Mouse (Mus musculus) liver, embryonic 11.5 days (tissue): Measurements from ENCODE around the gene Agap2. TPM values are rescaled to one million over a fixed set of nuclear protein-coding genes. Genes with fewer than 3 reads are reported as not detected.
A peak's percentile ranks its signal among the peaks of the same experiment; 100 is the strongest.
"Not testable (repeated sequence)": the region's sequence is repeated elsewhere in the genome, so short reads cannot be mapped to it uniquely, and the experiment has no call there.

ENCODE experiments used
- ATAC-seq: fragments of 200-750 bp; cut with Nextera tagmentation; replicated peaks from 2 replicates; pipeline ENCODE4 v1.8.0; 2017; ENCODE audit warnings: moderate number of reproducible peaks, mild to moderate bottlenecking, moderate TSS enrichment, moderate library complexity; ENCODE audit not compliant: low FRiP score
- DNase-seq: peaks from one replicate; pipeline ENCODE4 v3.0.0-alpha.2; 2017; ENCODE audit warnings: low spot score
- H3K27ac ChIP-seq: fragments of 300-500 bp; sonication (generic); 2 replicates; pipeline ENCODE4 v1.5.1; 2014; ENCODE audit warnings: mild to moderate bottlenecking, low read depth, low read length, control low read depth
- H3K27me3 ChIP-seq: fragments of 300-500 bp; sonication (generic); replicated peaks from 2 replicates; pipeline ENCODE4 v1.6.1; 2014; ENCODE audit warnings: low read length, mixed read lengths; ENCODE audit not compliant: control insufficient read depth, insufficient read depth
- H3K36me3 ChIP-seq: fragments of 300-500 bp; sonication (generic); 2 replicates; pipeline ENCODE4 v1.6.1; 2014; ENCODE audit warnings: mild to moderate bottlenecking, low read length, moderate library complexity, mixed read lengths; ENCODE audit not compliant: control insufficient read depth, insufficient read depth
- H3K4me1 ChIP-seq: fragments of 300-500 bp; sonication (generic); replicated peaks from 2 replicates; pipeline ENCODE4 v1.6.1; 2014; ENCODE audit warnings: low read length, mixed read lengths; ENCODE audit not compliant: control insufficient read depth, insufficient read depth
- H3K4me2 ChIP-seq: fragments of 300-500 bp; sonication (generic); 2 replicates; pipeline ENCODE4 v1.6.1; 2014; ENCODE audit warnings: mild to moderate bottlenecking, control low read depth, moderate library complexity
- H3K4me3 ChIP-seq: fragments of 300-500 bp; sonication (generic); 2 replicates; pipeline ENCODE4 v1.5.1; 2014; ENCODE audit warnings: low read depth, low read length, control low read depth
- H3K9ac ChIP-seq: fragments of 300-500 bp; sonication (generic); 2 replicates; pipeline ENCODE4 v1.6.1; 2014; ENCODE audit warnings: low read depth, low read length, control low read depth
- H3K9me3 ChIP-seq: fragments of 300-500 bp; sonication (generic); 2 replicates; pipeline ENCODE4 v1.6.1; 2016; ENCODE audit warnings: low read length, inconsistent platforms, mixed read lengths; ENCODE audit not compliant: control insufficient read depth
- WGBS: fragments of 180-500 bp; shearing (Covaris S2); extraction: QIAGEN DNeasy Blood & Tissue Kit; methylation state at CpG from one replicate; pipeline ENCODE4 v1.1.7; 2014; 5-methylcytosine and 5-hydroxymethylcytosine counted together
- polyA plus RNA-seq: library from polyadenylated mRNA; unstranded; fragments of >200 nt; fragmentation: Nextera tagmentation; extraction: Ambion mirVana; gene quantifications from 2 replicates; pipeline ENCODE4 v1.2.1, GENCODE M21; 2014

The Agap2 gene
- polyA plus RNA-seq, 1 experiment from 2014 or later = 2.2 TPM

GRCm38 (mm10) chr10:127125210-127126001 lies 50.3 kb downstream of the Agap2 start:
- peak overlapping the region; percentile 81; the same call in 1 of the 2 replicates for H3K27ac ChIP-seq
- H3K4me2 ChIP-seq = no peak overlapping the region
- H3K27me3 ChIP-seq = no peaks in the 10 kb centered on the region
- WGBS = 62% methylated on average over 9 of the region's 9 CpGs
- peaks cover 44% of the 10 kb centered on the region for H3K4me1 ChIP-seq
- no peak overlapping the region for H3K4me3 ChIP-seq
- no peak for DNase-seq
- no peak for ATAC-seq
- H3K9me3 ChIP-seq = no peaks in the 10 kb centered on the region
- no peak overlapping the region for H3K9ac ChIP-seq
- no peaks in the 10 kb centered on the region for H3K36me3 ChIP-seq

DNA sequence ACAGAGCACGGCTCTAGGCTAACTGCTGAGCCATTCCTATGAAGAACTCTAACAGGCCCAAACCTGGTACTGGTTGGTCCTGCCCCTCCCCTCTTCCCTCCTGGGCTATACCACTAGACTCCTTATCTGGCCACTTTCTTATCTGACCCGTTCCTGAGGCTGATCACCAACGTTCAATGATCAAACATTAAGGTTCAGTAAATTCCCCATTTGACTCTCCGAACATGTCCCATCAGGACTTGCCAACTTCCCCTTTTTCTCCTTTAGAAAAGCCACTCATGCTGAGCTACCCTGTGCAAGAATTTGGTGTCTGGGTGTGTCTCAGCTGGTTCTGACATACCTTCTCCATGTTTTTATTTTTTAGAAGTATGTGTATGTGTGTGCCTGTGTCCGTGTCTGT lies 51.5 kb downstream of the Agap2 start:
- Histone ChIP-seq H3K4me1 (peaks cover 42% of the 10 kb centered on the region), H3K27ac (peak overlapping the region; percentile 81), H3K36me3 (no peaks in the 10 kb centered on the region), H3K4me3 (no peak overlapping the region), H3K9me3 (no peaks in the 10 kb centered on the region), H3K4me2 (peak overlapping the region; percentile 21), H3K27me3 (no peaks in the 10 kb centered on the region), H3K9ac (no peak overlapping the region)
- WGBS = 50% methylated on average over 5 of the region's 5 CpGs
- DNase-seq = no peak
- ATAC-seq = peak; percentile 35

- Histone ChIP-seq H3K36me3 (no peaks in the 10 kb centered on the region), H3K9ac (no peak overlapping the region), H3K4me2 (no peak overlapping the region), H3K27me3 (no peaks in the 10 kb centered on the region), H3K4me1 (peaks cover 33% of the 10 kb centered on the region), H3K9me3 (no peaks in the 10 kb centered on the region), H3K27ac (peak overlapping the region; percentile 34; the same call in 1 of the 2 replicates), H3K4me3 (no peak overlapping the region)
- no peak for ATAC-seq
- no peak for DNase-seq
- 68% methylated on average over 7 of the region's 7 CpGs for WGBS
Observed at GRCm38 (mm10) chr10:127127711-127128279, 52.7 kb downstream of the Agap2 start.

- H3K27ac ChIP-seq = no peak overlapping the region
- H3K27me3 ChIP-seq = no peaks in the 10 kb centered on the region
- H3K4me3 ChIP-seq = no peak overlapping the region
- WGBS = 67% methylated on average over 4 of the region's 4 CpGs
- ATAC-seq (no peak), DNase-seq (no peak)
- H3K9me3 ChIP-seq = no peaks in the 10 kb centered on the region
- no peak overlapping the region for H3K9ac ChIP-seq
- no peaks in the 10 kb centered on the region for H3K36me3 ChIP-seq
- H3K4me1 ChIP-seq = peaks cover 24% of the 10 kb centered on the region
- no peak overlapping the region for H3K4me2 ChIP-seq
Observed at GRCm38 (mm10) chr10:127129431-127129830, 54.3 kb downstream of the Agap2 start.

DNA sequence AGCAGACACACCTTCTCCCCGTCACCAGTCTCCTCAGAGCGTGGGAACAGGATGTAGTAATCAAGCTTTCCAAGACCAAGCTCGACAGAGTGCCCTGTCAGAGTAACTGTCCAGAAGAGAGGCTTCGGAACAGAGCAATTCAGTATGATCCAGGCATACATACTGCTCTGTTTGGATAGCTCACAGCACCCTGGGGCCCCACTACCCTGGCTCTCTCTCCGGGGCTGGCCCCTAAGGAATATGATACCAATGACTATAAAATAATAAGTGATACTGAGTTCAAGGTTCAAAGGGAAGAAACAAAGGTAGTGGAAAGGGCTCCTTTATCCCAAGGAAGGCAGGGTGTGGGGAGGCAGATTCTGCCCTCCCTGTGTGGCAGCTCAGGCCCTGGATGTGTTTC lies 57.4 kb downstream of the Agap2 start:
- Histone ChIP-seq H3K9me3 (no peaks in the 10 kb centered on the region), H3K27ac (no peak overlapping the region), H3K9ac (no peak overlapping the region), H3K36me3 (no peaks in the 10 kb centered on the region), H3K4me3 (no peak overlapping the region), H3K27me3 (no peaks in the 10 kb centered on the region), H3K4me2 (no peak overlapping the region), H3K4me1 (peaks cover 22% of the 10 kb centered on the region)
- no peak for ATAC-seq
- no peak for DNase-seq
- WGBS = 66% methylated on average over 5 of the region's 5 CpGs

- 90% methylated on average over 3 of the region's 3 CpGs for WGBS
Observed at GRCm38 (mm10) chr10:127134394-127135035, 59.4 kb downstream of the Agap2 start.

DNA sequence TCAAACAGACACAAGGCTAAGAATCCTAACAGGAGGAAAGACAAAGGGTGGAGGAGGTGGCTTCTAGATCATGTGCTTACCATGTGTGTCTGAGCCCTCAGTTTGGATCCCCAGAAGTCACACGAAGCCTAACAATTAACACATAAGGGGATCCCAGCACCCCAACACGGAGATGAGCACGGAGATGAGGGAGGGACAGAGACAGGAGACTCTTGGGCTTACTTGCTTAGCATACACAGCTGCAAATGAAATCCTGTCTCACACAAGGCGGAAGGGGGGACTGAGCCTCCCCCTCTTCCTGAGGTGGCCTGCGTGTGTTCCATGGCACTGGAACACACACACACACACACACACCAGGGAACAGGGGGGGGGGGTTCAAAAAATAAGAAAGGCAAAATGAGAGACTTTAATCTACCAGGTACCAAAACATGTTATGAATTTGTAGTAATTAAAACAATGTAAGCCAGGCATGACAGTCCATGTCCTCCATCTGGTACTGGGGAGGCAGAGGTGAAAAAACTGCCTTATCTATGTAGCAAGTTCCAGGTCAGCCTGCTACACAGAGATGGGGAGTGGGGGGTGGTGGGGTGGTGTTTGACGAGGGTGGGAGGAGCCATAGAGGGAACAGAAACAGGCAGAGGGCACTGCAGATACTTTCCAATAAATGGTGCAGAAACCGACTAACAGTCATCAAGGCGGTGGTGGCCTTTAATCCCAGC lies 60.2 kb downstream of the Agap2 start:
- WGBS = 33% methylated on average over 8 of the region's 8 CpGs
- H3K4me2 ChIP-seq = peak overlapping the region; percentile 46; the same call in 1 of the 2 replicates
- peak overlapping the region; percentile 73 for H3K27ac ChIP-seq
- peak; percentile 59 for DNase-seq
- no peaks in the 10 kb centered on the region for H3K9me3 ChIP-seq
- no peaks in the 10 kb centered on the region for H3K27me3 ChIP-seq
- H3K36me3 ChIP-seq = no peaks in the 10 kb centered on the region
- no peak overlapping the region for H3K4me3 ChIP-seq
- H3K9ac ChIP-seq = peak overlapping the region; percentile 44
- H3K4me1 ChIP-seq = peaks cover 23% of the 10 kb centered on the region
- ATAC-seq = peak; percentile 93

More at GRCm38 (mm10) chr10:127134394-127135035, 59.4 kb downstream of the Agap2 start:
- H3K36me3 ChIP-seq, H3K9ac ChIP-seq, H3K9me3 ChIP-seq, H3K4me2 ChIP-seq, H3K27me3 ChIP-seq, H3K27ac ChIP-seq, DNase-seq, ATAC-seq, H3K4me3 ChIP-seq: not testable (repeated sequence)
- peaks cover 23% of the 10 kb centered on the region for H3K4me1 ChIP-seq

DNA sequence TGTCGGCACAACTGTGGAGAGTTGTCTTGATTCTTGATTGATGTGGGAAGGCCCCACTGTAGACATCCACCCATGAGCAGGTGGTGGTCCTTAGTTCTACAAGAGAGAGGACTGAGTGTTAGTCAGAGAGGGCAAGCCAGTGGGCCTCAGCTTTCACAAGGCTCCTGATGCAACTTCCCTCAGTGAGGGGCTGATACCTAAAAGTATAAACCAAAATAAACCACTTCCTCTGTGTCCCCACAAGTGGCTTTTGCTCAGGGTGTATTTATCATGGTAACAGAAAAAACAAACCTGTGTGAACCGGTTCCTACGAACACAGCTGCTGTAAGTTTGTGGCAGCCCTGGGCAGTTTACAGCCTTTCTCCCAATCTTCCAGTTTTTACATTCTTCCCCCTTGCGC lies 61.4 kb downstream of the Agap2 start:
- 64% methylated on average over 4 of the region's 4 CpGs for WGBS

More for the DNA sequence above, 61.4 kb downstream of the Agap2 start:
- Histone ChIP-seq H3K4me2 (no peak overlapping the region), H3K9ac (no peak overlapping the region), H3K4me3 (no peak overlapping the region), H3K27me3 (no peaks in the 10 kb centered on the region), H3K27ac (no peak overlapping the region), H3K9me3 (no peaks in the 10 kb centered on the region), H3K4me1 (peaks cover 23% of the 10 kb centered on the region), H3K36me3 (no peaks in the 10 kb centered on the region)
- DNase-seq = no peak
- ATAC-seq = no peak
